Mouse (Mus musculus): ENCODE measurements at regions not wholly inside any gene's neighbourhood (a gene's known extent, or its start where the extent isn't known, plus 50 kb on each side); places are given as distances from the start of the nearest gene placed in this dataset.

GRCm38 (mm10) chr12:59809224-59809623 is 589.7 kb upstream of the Fbxo33 start:
- H3K36me3 ChIP-seq (ENCODE audit: control insufficient read depth, insufficient read depth, low read length), result no peaks in the 10 kb centered on the region
- H3K9ac ChIP-seq (ENCODE audit: low read length), result no peak overlapping the region
- no peaks in the 10 kb centered on the region for H3K4me1 ChIP-seq (replicated peaks; ENCODE audit: control insufficient read depth, insufficient read depth)
- no peak overlapping the region for H3K4me2 ChIP-seq (replicated peaks; ENCODE audit: low read depth)
- H3K27ac ChIP-seq (replicated peaks), result no peak overlapping the region
- DNase-seq (ENCODE audit: low spot score), result no peak
- H3K4me3 ChIP-seq (ENCODE audit: low read depth, low read length), result no peak overlapping the region
- no peaks in the 10 kb centered on the region for H3K9me3 ChIP-seq (ENCODE audit: control insufficient read depth, low read length)
- no peaks in the 10 kb centered on the region for H3K27me3 ChIP-seq (ENCODE audit: control insufficient read depth, insufficient read depth, low read length)
- no peak for ATAC-seq (ENCODE audit: low FRiP score, low TSS enrichment)
- TF ChIP-seq CTCF (IDR thresholded peaks at IDR 0.05; ENCODE audit: low read depth) (no peak), EP300 (optimal IDR thresholded peaks at IDR 0.05) (no peak)
- 53% methylated on average over 2 of the region's 2 CpGs for WGBS

GRCm38 (mm10) chr12:59798051-59798450 is 578.5 kb upstream of the Fbxo33 start:
- H3K27ac ChIP-seq (replicated peaks), result no peak overlapping the region
- whole genome bisulfite sequencing, result 45% methylated on average over 3 of the region's 3 CpGs
- TF ChIP-seq CTCF (IDR thresholded peaks at IDR 0.05; ENCODE audit: low read depth), result peak; percentile 69
- TF ChIP-seq EP300 (optimal IDR thresholded peaks at IDR 0.05), result no peak
- DNase-seq (ENCODE audit: low spot score), result no peak
- no peak overlapping the region for H3K4me2 ChIP-seq (replicated peaks; ENCODE audit: low read depth)
- no peak overlapping the region for H3K9ac ChIP-seq (ENCODE audit: low read length)
- H3K9me3 ChIP-seq (ENCODE audit: control insufficient read depth, low read length), result no peaks in the 10 kb centered on the region
- no peaks in the 10 kb centered on the region for H3K27me3 ChIP-seq (ENCODE audit: control insufficient read depth, insufficient read depth, low read length)
- no peaks in the 10 kb centered on the region for H3K36me3 ChIP-seq (ENCODE audit: control insufficient read depth, insufficient read depth, low read length)
- H3K4me3 ChIP-seq (ENCODE audit: low read depth, low read length), result no peak overlapping the region
- no peaks in the 10 kb centered on the region for H3K4me1 ChIP-seq (replicated peaks; ENCODE audit: control insufficient read depth, insufficient read depth)
- no peak for ATAC-seq (ENCODE audit: low FRiP score, low TSS enrichment)

- no peak for DNase-seq (ENCODE audit: low spot score)
Measured at GRCm38 (mm10) chr12:59791473-59791872, 571.9 kb upstream of the Fbxo33 start.

GRCm38 (mm10) chr12:59786831-59787230 is 567.3 kb upstream of the Fbxo33 start:
- H3K27me3 ChIP-seq (ENCODE audit: control insufficient read depth, insufficient read depth, low read length), result no peaks in the 10 kb centered on the region
- H3K9me3 ChIP-seq (ENCODE audit: control insufficient read depth, low read length), result no peaks in the 10 kb centered on the region
- ATAC-seq (ENCODE audit: low FRiP score, low TSS enrichment) (no peak), DNase-seq (ENCODE audit: low spot score) (no peak)
- no peak overlapping the region for H3K4me2 ChIP-seq (replicated peaks; ENCODE audit: low read depth)
- H3K27ac ChIP-seq (replicated peaks), result no peak overlapping the region
- 77% methylated on average over 4 of the region's 4 CpGs for WGBS
- TF ChIP-seq EP300 (optimal IDR thresholded peaks at IDR 0.05), result no peak
- TF ChIP-seq CTCF (IDR thresholded peaks at IDR 0.05; ENCODE audit: low read depth), result no peak
- H3K36me3 ChIP-seq (ENCODE audit: control insufficient read depth, insufficient read depth, low read length), result no peaks in the 10 kb centered on the region
- no peak overlapping the region for H3K4me3 ChIP-seq (ENCODE audit: low read depth, low read length)
- H3K4me1 ChIP-seq (replicated peaks; ENCODE audit: control insufficient read depth, insufficient read depth), result no peaks in the 10 kb centered on the region
- no peak overlapping the region for H3K9ac ChIP-seq (ENCODE audit: low read length)

More at GRCm38 (mm10) chr12:59791473-59791872, 571.9 kb upstream of the Fbxo33 start:
- H3K9ac ChIP-seq (ENCODE audit: low read length), result no peak overlapping the region
- 43% methylated on average over 4 of the region's 4 CpGs for WGBS
- no peaks in the 10 kb centered on the region for H3K4me1 ChIP-seq (replicated peaks; ENCODE audit: control insufficient read depth, insufficient read depth)
- no peaks in the 10 kb centered on the region for H3K9me3 ChIP-seq (ENCODE audit: control insufficient read depth, low read length)
- no peaks in the 10 kb centered on the region for H3K36me3 ChIP-seq (ENCODE audit: control insufficient read depth, insufficient read depth, low read length)
- no peak overlapping the region for H3K4me2 ChIP-seq (replicated peaks; ENCODE audit: low read depth)
- H3K27ac ChIP-seq (replicated peaks), result no peak overlapping the region
- TF ChIP-seq EP300 (optimal IDR thresholded peaks at IDR 0.05) (no peak), CTCF (IDR thresholded peaks at IDR 0.05; ENCODE audit: low read depth) (peak; percentile 48)
- no peak overlapping the region for H3K4me3 ChIP-seq (ENCODE audit: low read depth, low read length)
- no peak for ATAC-seq (ENCODE audit: low FRiP score, low TSS enrichment)
- H3K27me3 ChIP-seq (ENCODE audit: control insufficient read depth, insufficient read depth, low read length), result no peaks in the 10 kb centered on the region

GRCm38 (mm10) chr12:59770980-59771379 is 551.5 kb upstream of the Fbxo33 start:
- Histone ChIP-seq H3K4me3 (ENCODE audit: low read depth, low read length) (no peak overlapping the region), H3K27ac (replicated peaks) (no peak overlapping the region), H3K9ac (ENCODE audit: low read length) (no peak overlapping the region), H3K4me1 (replicated peaks; ENCODE audit: control insufficient read depth, insufficient read depth) (no peaks in the 10 kb centered on the region), H3K27me3 (ENCODE audit: control insufficient read depth, insufficient read depth, low read length) (no peaks in the 10 kb centered on the region), H3K9me3 (ENCODE audit: control insufficient read depth, low read length) (no peaks in the 10 kb centered on the region), H3K36me3 (ENCODE audit: control insufficient read depth, insufficient read depth, low read length) (no peaks in the 10 kb centered on the region), H3K4me2 (replicated peaks; ENCODE audit: low read depth) (no peak overlapping the region)
- WGBS, result 88% methylated on average over 1 of the region's 1 CpGs
- DNase-seq (ENCODE audit: low spot score) (no peak), ATAC-seq (ENCODE audit: low FRiP score, low TSS enrichment) (no peak)
- TF ChIP-seq EP300 (optimal IDR thresholded peaks at IDR 0.05) (no peak), CTCF (IDR thresholded peaks at IDR 0.05; ENCODE audit: low read depth) (no peak)

- no peak for DNase-seq (ENCODE audit: low spot score)
- H3K4me1 ChIP-seq (replicated peaks; ENCODE audit: control insufficient read depth, insufficient read depth), result no peaks in the 10 kb centered on the region
- TF ChIP-seq CTCF (IDR thresholded peaks at IDR 0.05; ENCODE audit: low read depth) (no peak), EP300 (optimal IDR thresholded peaks at IDR 0.05) (no peak)
- 87% methylated on average over 1 of the region's 1 CpGs for WGBS
- H3K4me3 ChIP-seq (ENCODE audit: low read depth, low read length), result no peak overlapping the region
- H3K27ac ChIP-seq (replicated peaks), result no peak overlapping the region
- no peak overlapping the region for H3K4me2 ChIP-seq (replicated peaks; ENCODE audit: low read depth)
- H3K27me3 ChIP-seq (ENCODE audit: control insufficient read depth, insufficient read depth, low read length), result no peaks in the 10 kb centered on the region
- no peaks in the 10 kb centered on the region for H3K9me3 ChIP-seq (ENCODE audit: control insufficient read depth, low read length)
- ATAC-seq (ENCODE audit: low FRiP score, low TSS enrichment), result no peak
- H3K9ac ChIP-seq (ENCODE audit: low read length), result no peak overlapping the region
- no peaks in the 10 kb centered on the region for H3K36me3 ChIP-seq (ENCODE audit: control insufficient read depth, insufficient read depth, low read length)
Measured at GRCm38 (mm10) chr12:59762260-59762659, 542.7 kb upstream of the Fbxo33 start.
